Comparison of ENCODE assay signal across 8 mouse cellular contexts in the genomic region with DNA sequence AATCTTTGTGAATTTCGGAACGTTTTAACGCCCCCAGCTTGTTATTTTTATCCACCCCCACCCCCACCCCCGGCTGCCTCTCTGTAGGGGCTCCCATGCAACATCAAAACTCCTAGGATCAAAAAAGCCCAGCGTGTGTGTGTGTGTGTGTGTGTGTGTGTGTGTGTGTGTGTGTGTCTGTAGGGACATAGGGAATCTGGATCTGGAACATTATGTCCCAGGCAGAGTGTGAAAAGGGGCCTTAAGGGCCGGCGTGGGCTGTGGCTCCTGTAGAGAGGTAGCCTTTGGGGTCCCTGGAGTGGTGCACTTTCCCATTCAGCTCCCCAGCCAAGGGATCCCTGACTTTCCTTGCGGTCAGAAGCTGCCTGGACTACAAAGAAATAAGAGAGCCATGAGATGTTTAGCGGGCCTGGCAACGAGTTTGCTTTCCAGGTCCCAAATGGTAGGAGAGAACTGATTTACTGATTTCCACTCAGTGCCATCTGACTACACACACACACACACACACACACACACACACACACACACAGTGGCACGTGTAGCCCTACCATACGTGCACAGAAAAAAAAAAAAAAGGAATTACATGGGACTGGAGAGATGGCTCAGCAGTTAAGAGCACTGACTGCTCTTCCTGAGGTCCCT. TPM values are rescaled to one million over a fixed set of nuclear protein-coding genes. Genes with fewer than 3 reads are reported as not detected.
DNase-seq lines count a peak whose midpoint lies in the region; ATAC-seq and TF ChIP-seq lines count a peak whose summit lies in the region.

No protein-coding gene starts in this region.

- H3K4me3 ChIP-seq in E14TG2a.4 (replicated peaks; ENCODE audit: low read length): peak overlapping the region; percentile 77
- H3K4me3 ChIP-seq in forebrain, embryonic 14.5 days (ENCODE audit: low read depth, low read length): peak overlapping the region; percentile 44
- peak overlapping the region; percentile 41; the same call in 1 of the 2 replicates for H3K4me3 ChIP-seq in neural tube, embryonic 14.5 days (ENCODE audit: low read depth, low read length)

- peak; percentile 94 for DNase-seq in heart, adult 11 months
- no peak for DNase-seq in heart, postnatal 4 days
- no peak for DNase-seq in forebrain, embryonic 14.5 days (ENCODE audit: low spot score)
- DNase-seq in left cerebral cortex, adult 8-10 months (ENCODE audit: low spot score in 2 of 2): peak; percentile 42 to 47
- no peak for DNase-seq in ovary, postnatal 14 days (ENCODE audit: low spot score)
- DNase-seq in adrenal gland, postnatal 4 days (ENCODE audit: low spot score in 2 of 2): no peak

- H3K27ac ChIP-seq in forebrain, embryonic 14.5 days (ENCODE audit: low read depth, low read length): no peak overlapping the region
- no peak overlapping the region for H3K27ac ChIP-seq in neural tube, embryonic 14.5 days (ENCODE audit: low read depth, low read length)

- H3K4me2 ChIP-seq in forebrain, embryonic 14.5 days (ENCODE audit: low read length): peak overlapping the region; percentile 64
- H3K4me2 ChIP-seq in neural tube, embryonic 14.5 days (ENCODE audit: low read depth, low read length): peak overlapping the region; percentile 73

- peaks cover 35% of the 10 kb centered on the region for H3K36me3 ChIP-seq in E14TG2a.4 (ENCODE audit: insufficient read depth, low read length)
- peaks cover 36% of the 10 kb centered on the region for H3K36me3 ChIP-seq in forebrain, embryonic 14.5 days (ENCODE audit: control insufficient read depth, insufficient read depth, low read length)
- peaks cover 20% of the 10 kb centered on the region for H3K36me3 ChIP-seq in neural tube, embryonic 14.5 days (ENCODE audit: control insufficient read depth, insufficient read depth, low read length)

- no peak for TF ChIP-seq CTCF in E14TG2a.4 (conservative IDR thresholded peaks at IDR 0.05; ENCODE audit: low read length)

- peak; percentile 5; the same call in 1 of the 2 replicates for ATAC-seq in forebrain, embryonic 14.5 days
- ATAC-seq in neural tube, embryonic 14.5 days (ENCODE audit: low read depth): no peak

- no peaks in the 10 kb centered on the region for H3K9me3 ChIP-seq in E14TG2a.4 (ENCODE audit: low read length)
- no peaks in the 10 kb centered on the region for H3K9me3 ChIP-seq in forebrain, embryonic 14.5 days (replicated peaks; ENCODE audit: control insufficient read depth, low read length)
- H3K9me3 ChIP-seq in neural tube, embryonic 14.5 days (ENCODE audit: control insufficient read depth, low read length): no peaks in the 10 kb centered on the region

- H3K9ac ChIP-seq in forebrain, embryonic 14.5 days (ENCODE audit: low read length): peak overlapping the region; percentile 57
- H3K9ac ChIP-seq in neural tube, embryonic 14.5 days (replicated peaks; ENCODE audit: low read depth, low read length): peak overlapping the region; percentile 53; the same call in 1 of the 2 replicates

- WGBS in forebrain, embryonic 14.5 days: 39% methylated on average over 12 of the region's 12 CpGs
- 37% methylated on average over 12 of the region's 12 CpGs for WGBS in neural tube, embryonic 14.5 days

- H3K27me3 ChIP-seq in E14TG2a.4 (ENCODE audit: insufficient read depth, low read length): no peaks in the 10 kb centered on the region
- H3K27me3 ChIP-seq in forebrain, embryonic 14.5 days (replicated peaks; ENCODE audit: control insufficient read depth, insufficient read depth, low read length): no peaks in the 10 kb centered on the region
- H3K27me3 ChIP-seq in neural tube, embryonic 14.5 days (ENCODE audit: control insufficient read depth, insufficient read depth, low read length): no peaks in the 10 kb centered on the region

- H3K4me1 ChIP-seq in E14TG2a.4 (replicated peaks; ENCODE audit: low read depth, low read length): peaks cover 67% of the 10 kb centered on the region
- H3K4me1 ChIP-seq in forebrain, embryonic 14.5 days (ENCODE audit: control insufficient read depth, insufficient read depth, low read length): peaks cover 2% of the 10 kb centered on the region
- peaks cover 5% of the 10 kb centered on the region; the same call in 1 of the 2 replicates for H3K4me1 ChIP-seq in neural tube, embryonic 14.5 days (ENCODE audit: control insufficient read depth, insufficient read depth, low read length)

RNA-seq across cellular contexts. Expression of a gene that starts 10.1 kb away (rescaled TPM):
- 10 to 100 TPM; 46.8 to 52.4 TPM for total RNA-seq in heart, postnatal 4 days (2021)
- polyA plus RNA-seq in forebrain, embryonic 14.5 days (2014; fragmentation: Nextera tagmentation; extraction: Ambion mirVana): 4.8 and 7.6 TPM in 2 replicates
- total RNA-seq in left cerebral cortex, adult 8-10 months (2022): 10 to 100 TPM; 12.8 to 17.7 (median 14.5) TPM
- polyA plus RNA-seq in neural tube, embryonic 14.5 days (2014; fragmentation: Nextera tagmentation; extraction: Ambion mirVana): 4.6 and 5.3 TPM in 2 replicates
- total RNA-seq in adrenal gland, postnatal 4 days (2021): 10 to 100 TPM; 43.8 to 46.4 TPM

RNA-seq across cellular contexts. Expression of a gene that starts 38.4 kb away (rescaled TPM):
- 1 to 10 TPM; 7.5 to 8.2 TPM for total RNA-seq in heart, postnatal 4 days (2021)
- 0.61 and 0.79 TPM in 2 replicates for polyA plus RNA-seq in forebrain, embryonic 14.5 days (2014; fragmentation: Nextera tagmentation; extraction: Ambion mirVana)
- total RNA-seq in left cerebral cortex, adult 8-10 months (2022): 1 to 10 TPM; 3.7 to 5.3 (median 3.8) TPM
- polyA plus RNA-seq in neural tube, embryonic 14.5 days (2014; fragmentation: Nextera tagmentation; extraction: Ambion mirVana): 0.50 and 1.8 TPM in 2 replicates
- total RNA-seq in adrenal gland, postnatal 4 days (2021): 10 to 100 TPM; 13.6 to 19.4 TPM

RNA-seq across cellular contexts. Expression of a gene that starts 45.7 kb away (rescaled TPM):
- 1 to 10 TPM; 3.9 to 5.5 TPM for total RNA-seq in heart, postnatal 4 days (2021)
- 9.1 and 10.0 TPM in 2 replicates for polyA plus RNA-seq in forebrain, embryonic 14.5 days (2014; fragmentation: Nextera tagmentation; extraction: Ambion mirVana)
- total RNA-seq in left cerebral cortex, adult 8-10 months (2022): 10 to 100 TPM; 13.1 to 15.9 (median 14.7) TPM
- polyA plus RNA-seq in neural tube, embryonic 14.5 days (2014; fragmentation: Nextera tagmentation; extraction: Ambion mirVana): 10.8 and 11.4 TPM in 2 replicates
- 1 to 10 TPM; 8.0 to 9.6 TPM for total RNA-seq in adrenal gland, postnatal 4 days (2021)

Comparison
In these comparisons a context has a peak if more than half of its experiments do, and no peak if none do; other contexts are left out.
1. DNase-seq: peak in heart, adult 11 months (single experiment) and left cerebral cortex, adult 8-10 months (2 of 2); none in heart, postnatal 4 days (single experiment), forebrain, embryonic 14.5 days (single experiment), ovary, postnatal 14 days (single experiment) and adrenal gland, postnatal 4 days (0 of 2).
2. Peak in every context shown above with its lines, with median percentiles within 50 percentile points of each other: H3K4me3 ChIP-seq.